Mouse (Mus musculus) MEL-GATA-1-ER (cell line): ENCODE measurements around the gene Runx2.

Experiments
- DNase-seq: peaks from one replicate; pipeline ENCODE4 v3.0.0-alpha.2; 2012; ENCODE audit warnings: low read depth; ENCODE audit errors: extremely low read depth

Runx2 gene

GRCm38 (mm10) chr17:44479491-44479890 is 335.1 kb downstream of the Runx2 start:
- no peak for DNase-seq

DNA sequence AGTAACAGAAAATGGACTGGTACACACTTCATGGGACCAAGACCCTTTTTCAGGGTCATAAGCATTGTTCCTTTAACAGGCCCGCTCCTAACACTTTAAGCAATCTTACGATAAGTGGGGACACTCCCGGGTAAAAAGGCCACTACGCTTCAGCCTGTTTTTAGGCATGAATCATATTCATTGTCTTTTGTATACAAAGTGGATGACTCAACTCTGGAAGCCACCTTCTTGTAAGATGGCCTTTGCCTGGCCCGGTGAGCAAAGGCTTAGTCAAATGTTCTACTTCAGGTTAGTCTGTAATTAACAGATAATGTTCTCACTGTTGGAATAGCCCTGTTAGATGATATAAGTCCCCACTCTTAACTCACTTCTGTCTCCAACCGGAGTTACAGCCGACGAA is 338.7 kb downstream of the Runx2 start:
- DNase-seq = no peak

GRCm38 (mm10) chr17:44474280-44474679 is 340.3 kb downstream of the Runx2 start:
- DNase-seq = no peak

- DNase-seq = no peak
These were observed 341.9 kb downstream of the Runx2 start for GRCm38 (mm10) chr17:44472695-44473094.

DNA sequence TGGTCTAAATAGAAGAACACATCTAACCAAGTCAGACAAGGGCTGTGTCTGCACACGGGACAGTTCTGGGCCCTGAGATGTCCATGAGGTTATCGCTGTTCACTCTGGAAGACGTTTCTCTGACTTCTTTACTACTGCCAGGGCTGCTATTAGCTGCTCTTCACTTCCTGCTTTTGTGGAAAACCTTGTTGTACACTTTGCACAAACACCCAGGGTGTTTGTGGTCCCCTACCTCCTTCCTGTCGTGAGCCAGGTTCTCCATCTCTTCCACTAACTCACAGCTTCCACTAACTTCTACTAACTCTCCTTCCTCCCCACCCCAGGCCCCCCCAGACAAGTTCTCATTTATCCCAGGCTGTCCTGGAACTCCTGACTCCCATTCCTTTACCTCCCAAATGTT is 350.9 kb downstream of the Runx2 start:
- DNase-seq = no peak

- DNase-seq = no peak
These were observed 354.4 kb downstream of the Runx2 start for GRCm38 (mm10) chr17:44460156-44460555.

DNA sequence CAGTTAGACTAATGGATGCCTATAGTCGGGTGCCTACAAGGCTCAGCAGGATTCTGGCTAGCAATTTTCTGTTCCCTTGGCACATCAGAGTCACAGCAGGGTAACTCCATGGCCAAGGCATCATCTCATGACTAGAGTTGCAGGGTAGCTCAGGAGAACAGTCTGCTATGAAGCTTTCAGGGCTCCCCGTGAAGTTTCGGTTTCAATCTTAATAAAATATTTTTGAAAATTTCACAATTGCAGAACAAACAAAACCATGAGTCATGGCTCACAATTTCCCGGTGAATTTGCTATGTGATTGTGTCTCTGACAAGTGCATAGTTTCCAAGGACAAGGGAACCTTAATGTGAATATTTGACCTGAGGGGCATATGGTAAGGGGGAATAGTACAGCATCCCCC is 355.6 kb downstream of the Runx2 start:
- DNase-seq = no peak

DNA sequence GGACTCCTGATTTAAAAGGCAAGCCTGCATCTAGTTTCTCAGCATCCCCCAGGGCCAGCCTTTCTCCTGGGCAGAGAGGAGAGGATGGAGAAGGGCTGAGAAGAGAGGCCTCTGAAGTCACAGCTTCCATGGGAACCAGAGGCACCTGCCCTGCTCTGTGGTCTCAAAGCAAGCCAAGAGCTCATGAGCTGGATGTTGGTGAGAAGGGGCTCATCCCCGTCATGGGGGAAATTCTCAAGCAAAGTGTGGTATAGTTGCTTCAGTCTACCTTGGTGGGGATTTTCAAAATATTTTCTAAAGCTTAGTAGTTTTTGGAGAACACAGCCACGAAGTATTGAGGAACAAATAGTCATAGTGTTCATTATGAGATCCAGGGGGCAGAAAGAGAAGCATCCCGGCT is 357.9 kb downstream of the Runx2 start:
- DNase-seq = no peak

GRCm38 (mm10) chr17:44455681-44456600 is 358.7 kb downstream of the Runx2 start:
- DNase-seq = no peak

DNA sequence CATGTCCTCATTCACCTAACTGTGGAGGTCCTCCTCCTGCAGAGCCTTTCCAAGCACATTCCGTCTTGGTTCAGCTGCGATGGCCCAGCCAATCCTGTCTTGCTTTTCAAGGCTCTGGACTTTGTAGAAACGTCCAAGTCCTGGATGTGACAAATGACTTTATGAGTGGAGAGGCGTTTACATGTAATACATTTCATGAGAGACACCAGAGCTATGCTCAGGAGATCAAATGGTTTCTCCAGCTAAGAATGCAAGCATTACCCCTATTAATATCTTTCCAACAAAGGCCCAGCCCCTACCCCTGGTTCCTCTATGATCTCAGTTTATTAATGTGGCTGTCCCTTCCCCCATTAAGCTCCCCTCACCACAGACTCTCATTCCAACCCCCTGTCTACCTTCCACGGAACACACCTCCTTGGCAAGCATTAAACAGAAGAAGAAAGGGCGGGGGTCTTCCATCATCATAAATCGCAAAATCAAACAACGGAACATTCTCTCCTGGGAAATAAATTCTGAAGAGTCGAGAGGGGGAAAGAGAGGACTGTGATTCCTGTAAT is 364.6 kb downstream of the Runx2 start:
- no peak for DNase-seq
